Mouse (Mus musculus) cerebellum, postnatal 14 days (tissue): ENCODE measurements around the gene Gm11172.
"Not testable (repeated sequence)": the region's sequence is repeated elsewhere in the genome, so short reads cannot be mapped to it uniquely, and the experiment has no call there.

Experiments
- DNase-seq, 2 experiments: peaks; one replicate each; pipeline ENCODE4 v3.0.0; 2021; ENCODE audit warnings: mixed read lengths in 2 of 2

Gm11172 gene

DNA sequence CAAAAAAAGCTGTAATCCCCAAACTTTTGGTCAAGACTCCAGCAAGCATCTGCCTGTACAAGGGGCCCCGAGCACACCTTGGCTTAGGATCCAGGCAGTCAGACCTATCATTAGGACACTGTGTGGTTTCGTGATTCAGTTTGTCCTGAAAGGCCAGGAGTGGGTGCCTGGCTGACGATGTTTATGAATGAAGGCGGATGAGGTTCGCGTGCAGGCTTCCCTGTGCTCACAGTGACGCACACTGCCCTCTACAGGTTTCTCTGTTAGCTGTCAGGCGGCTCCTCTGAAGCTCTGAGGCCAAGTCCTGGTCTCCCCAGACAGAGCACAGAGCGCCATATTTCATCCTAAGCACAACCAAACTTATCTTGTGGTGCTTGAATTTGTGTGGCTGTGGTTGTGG is 26.4 kb upstream of the Gm11172 start:
- peak; percentile 90 for DNase-seq

DNA sequence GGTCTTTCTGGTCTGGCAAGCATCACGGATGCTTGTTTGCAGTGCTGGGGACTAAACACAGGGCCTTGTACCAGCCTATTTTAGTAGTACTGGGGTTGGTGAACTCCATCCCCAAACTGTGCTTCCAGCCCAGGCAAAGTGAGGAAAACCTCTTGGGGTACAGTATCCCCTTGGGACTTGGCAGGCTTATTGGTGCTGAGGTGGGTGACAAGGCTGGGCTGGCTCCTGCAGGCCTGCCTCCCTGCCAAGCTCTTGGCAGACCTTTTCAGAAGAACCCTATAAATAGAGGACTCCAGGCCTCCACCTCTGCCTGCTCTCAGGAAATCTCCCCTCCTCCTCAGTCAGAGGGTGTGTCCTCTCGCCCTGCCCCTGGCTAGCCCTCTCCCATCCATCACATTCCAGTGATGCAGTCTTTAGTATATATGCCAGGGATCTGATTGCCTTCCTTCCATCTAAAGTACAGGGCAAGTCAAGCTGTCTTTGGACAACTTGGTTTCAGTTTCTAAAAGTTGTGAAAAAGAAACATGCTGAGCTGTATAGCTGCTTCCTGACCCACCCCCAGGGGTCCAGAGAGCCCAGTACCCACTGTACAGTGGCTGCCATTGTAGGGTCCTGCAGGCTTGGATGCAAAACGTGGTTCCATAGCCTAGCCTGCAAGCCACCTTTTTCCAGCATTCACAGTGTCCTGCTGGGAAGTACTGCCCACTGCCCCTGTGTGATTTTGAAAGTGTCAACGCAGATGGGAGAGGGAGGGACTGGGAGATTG is 25.8 kb upstream of the Gm11172 start:
- no peak for DNase-seq

DNA sequence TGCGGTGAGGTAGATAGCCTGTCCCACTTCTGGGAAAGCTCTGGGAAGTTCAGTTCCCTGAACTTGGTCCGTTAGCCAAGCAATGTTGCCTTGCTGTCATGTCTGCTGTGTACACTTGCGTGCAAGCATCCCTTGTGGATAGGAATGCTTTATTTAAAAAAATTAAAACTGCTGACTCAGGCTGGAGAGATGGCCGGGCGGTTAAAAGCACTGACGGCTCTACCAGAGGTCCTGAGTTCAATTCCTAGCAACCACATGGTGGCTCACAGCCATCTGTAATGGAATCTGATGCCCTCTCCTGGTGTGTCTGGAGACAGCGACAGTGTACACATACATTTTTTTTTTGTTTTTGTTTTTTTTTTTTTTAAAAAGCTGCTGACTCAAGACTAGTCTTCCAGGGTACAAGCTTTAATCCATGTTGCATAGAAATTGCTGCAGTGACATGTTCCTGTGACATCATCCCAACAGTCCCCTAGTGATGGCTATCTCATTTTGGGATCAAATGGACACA is 25.1 kb upstream of the Gm11172 start:
- DNase-seq: no peak

DNA sequence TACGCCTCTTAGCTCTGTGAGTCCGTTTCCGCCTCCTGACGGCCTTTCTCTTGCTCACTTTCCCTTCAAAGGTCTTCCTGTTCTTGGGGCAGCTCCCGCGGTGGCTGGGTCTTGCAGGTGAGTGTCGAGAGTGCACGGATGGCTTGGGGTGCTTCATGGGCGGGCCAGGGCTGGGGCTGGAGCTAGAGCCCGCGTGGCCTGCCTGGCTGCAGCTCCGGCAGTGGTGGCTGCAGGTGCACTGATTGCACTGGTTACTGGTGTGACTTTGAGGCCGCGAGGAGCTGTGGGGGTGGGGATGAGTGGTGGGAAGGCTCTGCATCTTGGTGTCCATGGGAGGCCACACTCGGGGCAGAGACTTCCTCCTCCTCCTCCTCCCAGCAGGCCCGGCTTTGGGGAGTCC is 24.4 kb upstream of the Gm11172 start, which contains the start of gene Tnp2:
TSS of gene Tnp2 (minus strand) at position 390 of the 400 bp plus-strand sequence.
- DNase-seq: no peak

DNA sequence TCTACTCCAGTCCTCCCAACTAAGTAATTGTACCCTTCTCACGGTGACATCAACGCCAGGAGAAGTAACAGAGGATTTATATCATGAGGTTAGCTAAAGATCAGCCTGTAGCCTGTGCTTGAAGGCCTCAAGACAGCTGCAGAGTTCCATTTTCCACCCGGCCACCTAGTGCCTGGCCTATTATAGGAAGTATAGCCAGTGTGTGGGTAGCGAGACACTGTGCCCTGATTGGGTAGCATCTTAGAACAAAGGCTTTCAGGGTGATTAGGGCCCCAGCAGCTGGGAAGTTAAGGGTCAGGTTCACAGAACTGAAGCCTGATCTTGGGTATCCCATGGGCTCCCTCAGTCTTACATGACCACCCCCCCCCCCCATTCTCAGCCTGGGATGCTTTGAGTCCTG is 23.8 kb upstream of the Gm11172 start:
- no peak for DNase-seq

DNA sequence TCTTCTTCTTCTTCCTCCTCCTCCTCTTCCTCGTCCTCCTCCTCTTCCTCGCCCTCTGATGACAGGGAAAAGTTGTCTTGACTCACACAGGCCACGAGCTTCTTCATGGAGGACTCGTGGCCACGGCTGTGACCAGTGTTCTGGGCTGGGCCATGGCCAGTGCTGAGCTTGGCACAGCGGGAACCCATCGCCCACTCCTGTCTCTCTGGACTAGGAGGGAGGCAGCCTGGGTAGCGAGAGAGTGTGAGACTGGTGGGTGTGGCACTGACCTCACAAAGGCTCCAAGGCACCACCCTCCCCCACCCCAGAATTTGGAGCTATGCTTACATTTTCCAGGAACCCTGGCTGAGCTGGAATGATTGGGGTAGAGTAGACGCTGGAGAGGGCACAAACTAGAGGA is 22.0 kb upstream of the Gm11172 start, which contains the start of gene Prm3:
TSS of gene Prm3 (minus strand) at position 213 of the 400 bp plus-strand sequence.
- no peak for DNase-seq

DNA sequence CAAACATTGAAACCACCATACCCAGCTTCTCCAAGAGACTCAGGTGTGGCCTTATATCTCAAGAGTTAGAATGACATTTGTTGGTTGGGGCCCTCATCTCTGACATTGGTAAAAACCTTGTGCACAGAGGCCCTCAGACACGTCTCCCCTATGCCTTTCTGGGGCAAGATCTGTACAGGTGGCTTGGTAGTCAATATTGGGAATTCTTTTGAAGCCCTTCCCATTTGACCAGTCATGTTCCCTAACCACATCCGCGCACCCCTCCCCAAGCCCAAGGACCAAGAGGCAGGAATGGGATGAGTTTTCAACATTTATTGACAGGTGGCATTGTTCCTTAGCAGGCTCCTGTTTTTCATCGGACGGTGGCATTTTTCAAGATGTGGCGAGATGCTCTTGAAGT is 16.7 kb upstream of the Gm11172 start, which contains the start of gene Prm2:
TSS of gene Prm2 (minus strand) at position 101 of the 400 bp plus-strand sequence.
- DNase-seq: no peak

DNA sequence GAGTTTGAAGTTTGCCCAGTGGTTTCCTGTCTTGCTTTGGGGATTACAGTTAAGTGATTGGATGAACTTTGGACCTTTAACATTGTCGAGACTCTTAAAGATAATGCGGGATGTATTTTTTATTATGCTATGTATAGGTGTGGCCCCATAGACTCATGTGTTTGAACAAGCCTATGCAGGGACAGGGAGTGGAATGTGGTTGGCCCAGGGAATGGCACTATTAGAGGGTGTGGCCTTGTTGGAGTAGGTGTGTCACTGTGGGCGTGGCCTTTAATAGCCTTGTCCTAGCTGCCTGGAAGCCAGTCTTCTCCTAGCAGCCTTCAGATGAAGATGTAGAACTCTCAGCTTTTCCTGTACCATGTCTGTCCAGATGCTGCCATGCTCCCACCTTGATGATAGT is 10.3 kb upstream of the Gm11172 start:
- not testable (repeated sequence) for DNase-seq

DNA sequence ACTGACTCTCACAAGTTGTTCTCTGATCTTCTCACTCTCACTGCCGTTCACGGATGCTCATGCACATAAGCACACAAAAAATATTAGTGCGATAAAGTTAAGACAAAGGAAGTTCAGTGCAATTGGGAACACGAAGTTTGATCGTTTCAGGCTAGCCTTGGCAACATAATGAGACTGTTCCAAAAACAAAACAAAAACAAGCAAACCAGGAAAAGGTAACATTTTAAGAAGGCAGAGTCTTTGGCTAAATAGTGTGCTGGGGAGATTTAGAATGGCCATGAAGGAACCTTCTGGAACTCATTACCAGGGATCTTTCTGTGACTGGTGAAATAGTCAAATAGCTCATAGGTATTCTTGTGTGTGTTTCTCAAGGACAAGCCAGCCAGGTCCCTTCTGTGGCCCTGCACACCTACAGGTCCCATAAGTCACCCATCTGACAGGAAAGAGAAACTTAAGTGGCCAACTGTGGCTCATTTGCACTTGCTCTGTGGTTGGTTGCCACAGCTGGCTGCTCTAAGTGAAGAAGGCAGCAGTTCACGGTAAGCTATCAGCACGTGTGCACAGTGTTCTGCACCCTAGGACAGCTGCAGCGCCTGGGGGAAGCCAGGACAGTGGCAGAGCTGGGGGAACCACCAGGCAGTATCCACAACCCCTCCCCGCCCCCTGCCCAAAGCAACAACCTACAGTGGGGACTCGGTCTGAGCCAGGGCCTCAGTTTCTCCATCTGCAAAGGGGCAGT is 6.8 kb upstream of the Gm11172 start, which contains the start of gene Prm1:
TSS of gene Prm1 (minus strand) at position 51 of the 739 bp plus-strand sequence.
- no peak for DNase-seq

DNA sequence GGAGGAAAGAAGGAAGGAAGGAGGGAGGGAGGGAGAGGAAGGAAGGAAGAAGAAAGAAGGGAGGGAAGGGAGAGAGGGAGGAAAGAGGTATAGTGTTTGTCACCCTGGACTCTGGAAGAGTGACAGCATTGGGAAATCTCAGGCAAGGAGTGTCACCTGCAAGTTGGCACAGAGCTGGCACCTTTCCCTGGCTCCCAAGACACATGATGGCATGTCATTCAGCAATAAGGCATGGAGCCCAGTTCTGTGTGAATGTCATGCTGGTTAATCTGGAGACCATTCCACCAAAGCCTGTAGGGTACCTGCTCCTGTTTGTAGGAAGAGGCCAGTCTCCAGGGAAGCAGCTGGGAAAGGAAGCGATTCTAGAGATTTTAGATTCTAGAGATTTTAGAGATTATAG is 2.3 kb upstream of the Gm11172 start:
- DNase-seq: peak; percentile 88 to 89

DNA sequence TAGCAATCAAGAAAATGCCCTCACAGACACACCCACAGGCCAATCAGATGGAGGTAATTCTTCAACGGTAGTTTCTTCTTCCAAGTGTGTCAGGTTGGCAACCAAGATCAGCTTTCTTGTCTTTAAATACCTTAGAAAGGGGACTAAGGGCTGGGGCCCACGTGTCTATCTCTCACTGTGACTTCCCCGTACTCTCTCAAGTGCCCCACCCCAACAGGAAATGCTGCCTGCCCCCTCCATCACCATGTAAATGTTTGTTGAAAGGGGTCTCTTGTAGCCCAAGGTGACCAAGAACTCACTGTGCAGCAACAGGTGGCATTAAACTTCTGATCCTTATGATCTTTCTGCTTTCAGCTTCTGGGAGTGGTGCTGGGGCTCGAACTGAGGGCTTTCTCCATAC is 1.0 kb downstream of the Gm11172 start:
- DNase-seq: no peak

DNA sequence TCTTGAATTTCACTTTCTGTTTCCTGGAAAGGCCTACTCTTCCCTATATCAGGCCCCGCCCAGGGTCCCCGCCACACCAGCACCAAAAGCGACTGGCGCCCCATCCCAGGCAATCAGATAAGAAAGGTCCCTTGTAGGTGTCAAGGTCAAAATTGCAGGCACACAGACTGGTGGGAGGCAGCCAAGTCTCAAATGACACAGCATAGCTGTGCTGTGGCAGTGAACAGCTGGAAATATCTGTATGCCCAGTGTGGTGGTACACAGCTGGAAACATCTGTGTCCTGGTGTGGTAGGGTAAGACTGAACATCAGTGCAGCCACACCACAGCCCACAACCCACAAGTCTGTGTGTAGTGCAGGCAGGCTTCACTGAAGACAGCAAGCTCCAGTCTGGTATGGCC is 2.1 kb downstream of the Gm11172 start:
- no peak for DNase-seq

DNA sequence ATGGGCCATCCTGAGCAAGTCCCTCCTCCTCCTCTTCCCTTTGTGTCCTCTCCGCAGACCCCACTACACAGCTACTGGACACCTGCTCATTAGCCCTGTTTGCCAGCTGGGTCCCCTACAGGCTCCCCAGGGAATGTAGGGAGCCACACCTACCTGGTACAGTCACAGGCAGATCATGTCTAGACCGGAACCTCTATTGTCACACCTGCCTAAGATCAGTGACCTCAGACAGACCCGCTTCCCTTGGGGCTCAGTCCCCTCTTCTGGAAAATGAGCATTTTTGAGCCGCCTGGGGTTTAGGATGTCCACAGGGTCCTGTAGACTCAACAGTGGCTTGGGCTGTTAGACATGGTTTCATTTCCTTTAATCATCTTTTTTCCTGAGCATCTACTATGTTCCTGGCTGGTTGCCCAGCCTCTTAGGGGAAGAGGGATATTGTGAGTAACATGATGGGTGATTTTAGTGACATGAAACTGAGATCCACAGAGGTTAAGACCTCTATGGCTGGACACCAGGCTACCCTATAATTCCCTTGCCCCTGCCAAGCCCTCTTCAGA is 5.9 kb downstream of the Gm11172 start:
- DNase-seq: no peak

DNA sequence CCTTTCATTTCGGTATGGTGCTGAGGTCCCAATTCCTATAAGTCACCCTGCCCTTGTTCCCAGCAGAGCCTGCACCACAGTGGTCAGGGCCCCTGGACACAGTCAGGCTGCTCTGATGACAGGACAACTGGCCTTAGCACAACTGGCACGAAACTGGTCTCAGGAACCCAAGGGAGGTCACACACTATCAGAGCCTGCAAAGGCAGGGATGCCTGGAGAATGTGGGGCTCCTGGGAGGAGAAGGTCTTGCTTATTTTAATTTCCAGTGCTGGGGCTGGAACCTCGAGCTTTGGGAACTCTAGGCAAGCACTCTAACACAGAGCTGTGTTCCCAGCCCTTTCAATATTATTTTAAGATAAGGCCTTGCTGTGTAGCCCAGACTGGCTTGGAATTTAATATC is 7.3 kb downstream of the Gm11172 start:
- DNase-seq: no peak

DNA sequence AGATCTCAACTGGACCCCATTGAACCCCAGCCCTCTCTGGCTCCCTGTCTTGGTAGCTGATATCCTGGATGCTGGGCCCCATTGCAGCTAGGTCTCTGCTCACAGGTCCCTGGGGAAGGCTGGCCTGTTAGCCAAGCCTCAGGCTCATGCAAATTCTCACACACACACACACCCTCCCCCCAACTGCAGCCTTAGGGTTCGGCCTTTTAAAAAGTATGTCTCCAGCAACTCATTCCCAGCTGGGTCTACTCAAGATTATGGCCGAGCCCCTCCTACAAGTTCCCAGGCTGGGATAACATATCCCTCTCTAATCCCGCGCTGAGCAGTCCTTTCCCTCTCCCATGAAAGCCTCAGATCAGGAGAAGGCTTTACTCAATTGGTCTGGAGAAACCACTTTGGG is 8.7 kb downstream of the Gm11172 start:
- DNase-seq: no peak

DNA sequence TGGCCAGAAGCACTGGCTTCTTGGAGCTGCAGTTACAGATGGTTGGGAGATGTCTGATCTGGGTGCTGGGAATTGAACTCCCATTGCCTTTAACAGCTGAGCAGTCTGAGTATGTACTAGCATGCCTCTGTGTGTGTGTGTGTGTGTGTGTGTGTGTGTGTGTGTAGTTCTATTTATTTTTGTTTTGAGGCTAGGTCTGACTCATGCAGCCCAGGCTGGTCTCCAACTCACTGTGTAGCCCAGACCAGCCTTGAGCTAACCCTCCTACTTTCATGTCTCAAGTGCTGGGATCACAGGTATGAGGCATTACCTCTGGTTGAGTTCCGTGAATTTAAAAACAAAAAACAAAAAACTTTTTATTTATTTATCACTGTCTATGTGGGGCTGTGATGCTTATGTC is 11.8 kb downstream of the Gm11172 start:
- no peak for DNase-seq

DNA sequence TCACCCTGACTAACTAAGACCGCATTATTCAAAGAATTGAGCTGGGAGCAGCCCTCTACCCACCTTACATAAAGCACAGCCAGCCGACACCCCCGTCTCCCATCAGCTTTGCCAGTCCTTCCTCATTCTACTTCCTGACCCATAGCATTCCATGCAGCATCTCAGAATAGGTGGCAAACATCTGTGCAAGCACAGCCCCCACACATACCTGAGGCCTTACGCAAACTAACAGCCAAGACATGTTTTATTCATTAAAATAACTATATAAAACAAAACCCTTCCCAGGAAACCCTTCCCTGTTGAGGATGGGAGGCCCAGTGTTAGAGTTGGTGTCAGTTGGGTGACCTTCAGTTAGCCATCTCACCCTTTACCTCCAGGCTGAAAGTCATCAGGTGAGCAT is 13.1 kb downstream of the Gm11172 start:
- no peak for DNase-seq

DNA sequence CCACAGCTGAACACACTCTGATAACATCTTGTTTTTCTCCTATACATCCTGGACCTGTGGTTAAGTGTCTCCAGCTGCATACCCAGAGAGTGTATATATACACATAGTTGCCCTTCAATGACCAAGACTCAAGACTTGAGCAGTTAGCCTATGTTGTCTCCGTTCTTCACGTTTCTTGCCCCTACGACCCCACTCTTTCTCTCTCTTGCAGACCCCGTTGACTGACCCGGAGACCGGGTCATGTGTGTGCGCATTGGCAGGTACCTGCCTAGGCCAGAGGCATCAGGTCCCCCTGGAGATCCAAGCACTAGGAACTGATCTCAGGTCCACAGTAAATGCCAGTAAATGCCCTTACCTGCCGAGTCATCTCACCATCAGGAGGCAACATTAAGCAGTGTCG is 14.6 kb downstream of the Gm11172 start:
- DNase-seq: no peak

DNA sequence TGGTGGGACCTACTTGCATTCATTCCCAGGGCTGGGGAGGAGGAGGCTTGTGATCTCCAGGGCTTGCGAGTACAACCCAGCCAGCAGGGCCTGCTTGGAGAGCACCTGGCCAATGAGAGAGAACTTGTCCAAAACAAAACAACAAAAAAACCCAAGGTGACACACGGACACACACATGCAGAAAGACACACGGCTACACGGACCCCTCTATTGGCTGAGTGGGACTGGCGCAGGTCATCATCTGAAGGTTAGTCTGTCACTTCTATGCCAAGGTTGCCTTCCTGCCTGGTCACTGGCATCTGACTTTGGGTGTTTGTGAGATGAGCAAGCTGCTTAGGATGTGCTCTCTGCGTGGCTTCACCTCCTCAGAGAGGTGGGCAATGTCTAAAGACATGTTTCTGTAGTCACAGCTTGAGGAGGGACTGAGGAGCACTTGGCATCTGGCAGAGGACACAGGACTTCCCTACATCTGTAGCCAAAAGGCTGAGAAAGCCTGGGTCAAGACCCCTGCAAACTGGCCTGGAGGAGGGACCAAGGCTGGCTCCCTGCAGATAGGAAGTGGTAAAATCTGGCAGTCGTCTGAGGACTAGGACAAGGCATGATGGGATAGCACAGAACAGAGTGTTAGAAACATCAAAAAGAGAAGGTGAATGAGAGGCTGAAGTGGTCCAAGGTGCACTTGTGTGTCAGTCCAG is 15.2 kb downstream of the Gm11172 start:
- DNase-seq: no peak

DNA sequence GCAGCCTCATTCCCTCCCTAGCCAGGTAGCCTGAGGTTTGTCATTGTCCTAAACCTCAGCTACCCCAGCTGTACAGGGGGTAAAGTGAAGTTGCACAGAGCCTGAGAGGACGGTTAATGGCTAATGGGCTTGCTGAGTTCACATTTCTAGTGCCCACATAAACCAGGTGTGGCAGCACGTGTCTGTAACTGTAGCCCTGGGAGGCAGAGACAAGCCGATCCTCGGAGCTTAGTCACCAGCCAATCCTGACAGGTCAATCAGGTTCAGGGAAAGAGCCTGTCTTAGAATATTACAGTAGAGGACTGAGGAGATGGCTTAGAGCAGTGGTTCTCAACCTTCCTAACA is 15.7 kb downstream of the Gm11172 start:
- no peak for DNase-seq

DNA sequence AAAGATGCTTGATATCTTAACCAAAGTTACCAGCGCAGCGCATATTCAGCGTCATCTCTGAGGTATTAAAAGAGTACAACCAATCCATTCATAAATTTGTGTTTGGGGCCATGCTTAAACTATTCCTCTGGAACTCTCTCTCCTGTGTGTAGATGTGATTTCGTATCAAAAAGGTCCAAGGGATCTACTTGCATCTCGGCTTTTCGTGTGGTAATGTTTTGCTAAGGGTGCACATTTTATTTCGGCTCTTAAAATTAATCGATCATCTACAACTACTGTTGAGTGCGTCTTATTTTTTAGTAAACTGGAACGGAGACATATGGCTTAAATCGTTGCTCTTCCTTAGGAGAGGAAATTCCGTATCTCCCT is 21.8 kb downstream of the Gm11172 start:
- no peak for DNase-seq

DNA sequence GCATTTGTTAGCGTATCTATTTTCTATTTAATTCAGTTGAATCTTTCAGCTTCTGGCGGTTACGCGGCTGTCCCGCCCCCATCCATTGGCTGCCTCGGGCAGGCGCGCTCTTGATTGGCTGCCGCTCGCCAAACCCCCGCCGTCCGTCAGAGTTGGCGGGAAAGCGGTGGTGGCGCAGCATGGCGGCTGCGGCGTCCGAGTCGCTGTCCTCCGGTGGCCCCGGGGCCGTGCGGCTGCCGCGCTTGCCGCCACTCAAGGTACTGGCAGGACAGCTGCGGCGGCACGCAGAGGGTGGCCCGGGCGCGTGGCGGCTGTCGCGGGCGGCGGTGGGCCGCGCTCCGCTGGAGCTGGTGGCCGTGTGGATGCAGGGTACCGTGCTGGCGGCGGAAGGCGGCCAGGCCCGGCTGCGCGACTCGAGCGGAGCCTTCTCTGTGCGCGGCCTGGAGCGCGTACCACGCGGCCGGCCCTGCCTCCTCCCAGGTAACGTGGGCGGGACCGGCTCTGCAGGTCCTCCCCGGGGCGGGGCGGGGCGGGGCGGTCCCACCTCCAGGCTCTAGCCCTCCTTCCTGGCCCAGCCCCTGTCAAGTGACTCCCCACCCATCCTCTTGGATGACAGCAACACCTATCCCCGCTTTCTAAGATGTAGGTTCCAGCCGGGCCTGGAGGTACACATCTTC is 22.3 kb downstream of the Gm11172 start, which contains the start of gene Rmi2:
TSS of gene Rmi2 (plus strand) at position 149 of the 677 bp plus-strand sequence.
- peak; percentile 88 to 92 for DNase-seq
